Mouse (Mus musculus) liver, adult 2 months (tissue): ENCODE measurements around the gene Gk5.

Source experiments
- CTCF ChIP-seq: fragments of 200-500 bp; IDR thresholded peaks from 2 replicates; pipeline ENCODE4 v1.5.1; 2011; ENCODE audit warnings: low read depth, low read length, control low read depth
- POLR2A ChIP-seq: fragments of 200-500 bp; IDR thresholded peaks from 2 replicates; pipeline ENCODE4 v1.6.1; 2011; ENCODE audit warnings: low read length, control low read depth; ENCODE audit not compliant: insufficient read depth; ENCODE audit errors: extremely low read depth

GRCm38 (mm10) chr9:96158431-96158830, 39.3 kb downstream of the Gk5 start:
- TF ChIP-seq CTCF: no peak
- no peak for TF ChIP-seq POLR2A
